Mouse (Mus musculus): ENCODE results near the gene Abcg3.
"Not testable (repeated sequence)": the region's sequence is repeated elsewhere in the genome, so short reads cannot be mapped to it uniquely, and the experiment has no call there.

Abcg3 gene

DNA sequence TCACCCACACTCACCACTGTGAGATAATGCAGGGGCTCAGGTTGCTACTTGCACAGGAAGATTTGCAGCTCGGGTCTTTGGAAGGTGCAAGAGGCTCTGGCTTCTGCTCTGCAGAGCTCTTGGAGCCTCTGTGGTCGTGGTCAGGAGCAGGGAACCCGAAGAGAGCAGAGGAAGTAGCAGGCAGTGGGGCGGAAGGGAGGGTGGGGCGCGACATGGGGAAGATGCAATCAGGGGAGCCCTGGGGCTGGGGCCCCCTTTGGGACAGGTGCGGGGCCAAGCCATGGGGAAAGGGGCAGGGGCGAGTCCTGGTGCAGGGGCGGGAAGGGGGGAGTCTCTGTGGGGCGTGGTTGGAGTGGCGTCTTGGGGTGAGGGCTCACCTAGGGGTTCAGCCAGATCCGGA lies at the start of gene Abcg3:
Abcg3 (minus strand) TSS at position 184 of the 400 bp plus-strand sequence.
- DNase-seq: peak in 1 of 2 experiments; percentile 2

DNA sequence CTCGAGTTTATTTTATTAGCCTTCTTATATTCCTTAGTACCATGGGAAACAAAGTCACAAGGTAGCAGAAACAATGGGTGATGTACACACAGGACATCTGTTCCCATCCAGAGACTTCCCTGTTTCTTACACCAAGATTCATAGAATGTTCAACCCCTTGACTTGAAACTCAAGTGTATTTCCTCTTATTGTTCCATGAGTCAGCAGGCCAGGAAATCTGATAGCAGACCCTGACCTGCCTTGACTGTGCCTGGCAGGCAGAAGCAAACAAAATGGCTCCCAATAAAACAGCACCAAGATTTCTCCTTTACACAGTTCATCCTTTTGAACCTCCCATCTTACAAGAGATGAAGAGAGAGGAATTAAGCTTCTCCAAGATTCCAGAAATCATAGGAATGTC lies 30.0 kb upstream of the Abcg3 start:
- no peak for DNase-seq

DNA sequence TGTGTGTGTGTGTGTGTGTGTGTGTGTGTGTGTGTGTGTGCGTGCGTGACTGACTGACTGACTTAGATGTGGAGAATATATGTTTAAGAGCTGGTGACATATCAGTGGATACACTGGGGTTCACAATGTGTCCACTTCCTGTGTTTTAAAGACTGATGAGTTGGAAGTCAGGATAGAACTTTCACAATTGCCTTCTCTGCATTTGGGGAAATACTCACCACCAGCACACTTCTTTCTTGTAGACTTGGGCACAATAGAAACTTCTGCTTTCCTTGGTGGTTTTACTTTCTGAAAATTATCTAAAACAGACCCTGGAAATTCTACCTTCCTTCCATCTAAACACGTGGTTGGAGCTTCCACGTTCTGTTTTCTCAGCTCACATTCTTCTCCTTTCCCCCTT lies 29.1 kb upstream of the Abcg3 start:
- DNase-seq: no peak

DNA sequence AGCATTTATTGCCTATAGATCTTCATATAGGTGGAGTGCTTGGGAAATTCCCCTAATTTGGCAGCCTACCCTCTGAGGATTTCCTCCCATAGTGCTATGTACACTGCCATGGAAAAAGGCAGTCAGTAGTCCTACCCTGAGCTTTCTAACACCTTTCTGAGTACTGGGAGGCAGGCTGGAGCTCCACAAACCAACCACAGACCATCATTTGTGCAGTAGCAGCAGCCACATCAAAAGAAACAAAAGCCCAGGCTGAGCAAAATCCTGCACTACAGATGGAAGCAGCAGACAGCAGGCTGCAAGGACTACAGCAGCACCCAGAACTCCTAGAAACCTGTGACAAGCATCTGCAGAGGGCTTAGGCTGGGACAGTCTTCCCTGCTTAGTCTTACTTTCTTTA lies 27.9 kb upstream of the Abcg3 start:
- DNase-seq: no peak

DNA sequence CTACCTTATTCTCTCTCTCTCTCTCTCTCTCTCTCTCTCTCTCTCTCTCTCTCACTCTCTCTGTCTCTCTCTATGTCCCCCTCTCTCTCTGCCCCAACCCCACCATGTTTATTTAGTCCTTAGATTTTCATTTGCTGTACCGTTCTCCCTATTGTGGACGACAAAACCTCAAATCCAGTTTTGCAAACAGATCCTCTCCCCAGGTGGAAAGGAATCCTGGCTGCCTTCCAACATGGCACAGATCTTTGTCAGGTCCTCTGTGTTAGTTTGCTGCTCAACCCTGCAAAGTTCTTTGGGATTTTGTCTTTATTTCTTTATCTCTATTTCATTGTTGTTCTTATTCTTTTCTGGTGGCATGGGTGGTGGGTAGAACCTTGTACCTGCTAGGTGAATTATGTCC lies 6.9 kb upstream of the Abcg3 start:
- peak; percentile 49 to 52 for DNase-seq

DNA sequence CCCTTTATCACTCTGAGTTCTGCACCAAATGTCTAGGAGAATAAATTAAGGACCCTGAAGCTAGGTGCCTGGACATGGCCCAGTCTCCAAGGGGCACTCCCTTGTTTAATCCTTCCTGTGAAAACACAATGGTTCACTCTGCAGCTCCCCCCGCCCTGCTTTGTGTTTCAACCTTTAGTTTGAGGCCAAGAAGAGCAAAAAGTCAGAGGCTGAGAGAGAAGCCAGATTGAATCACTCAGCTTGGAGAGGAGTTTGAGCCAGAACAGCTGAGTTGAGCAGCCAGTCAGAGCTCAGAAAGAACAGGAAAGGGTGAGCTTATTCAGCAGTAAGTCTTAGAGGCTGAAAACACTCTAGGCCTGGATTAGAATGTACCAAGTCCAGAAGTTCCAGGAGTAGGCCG lies 5.5 kb upstream of the Abcg3 start:
- no peak for DNase-seq

DNA sequence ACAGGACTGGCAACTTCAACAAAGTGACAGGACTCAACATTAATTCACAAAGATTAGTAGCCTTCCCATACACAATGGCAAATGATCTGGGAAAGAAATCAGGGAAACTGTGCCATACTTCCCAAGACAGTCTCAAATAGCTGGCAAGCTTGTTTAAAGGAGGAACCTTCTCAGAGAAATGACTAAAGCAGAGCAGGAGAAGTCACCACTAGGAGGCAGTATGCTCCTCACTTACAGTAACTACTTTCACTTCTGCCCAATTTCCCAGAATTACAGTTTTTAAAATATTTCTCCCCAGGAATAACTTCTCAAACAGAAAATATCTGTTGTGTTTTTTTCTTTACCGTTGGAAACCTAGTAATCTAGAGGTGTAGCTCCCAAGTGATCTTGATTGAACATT lies 4.2 kb upstream of the Abcg3 start:
- DNase-seq: peak; percentile 44 to 72

DNA sequence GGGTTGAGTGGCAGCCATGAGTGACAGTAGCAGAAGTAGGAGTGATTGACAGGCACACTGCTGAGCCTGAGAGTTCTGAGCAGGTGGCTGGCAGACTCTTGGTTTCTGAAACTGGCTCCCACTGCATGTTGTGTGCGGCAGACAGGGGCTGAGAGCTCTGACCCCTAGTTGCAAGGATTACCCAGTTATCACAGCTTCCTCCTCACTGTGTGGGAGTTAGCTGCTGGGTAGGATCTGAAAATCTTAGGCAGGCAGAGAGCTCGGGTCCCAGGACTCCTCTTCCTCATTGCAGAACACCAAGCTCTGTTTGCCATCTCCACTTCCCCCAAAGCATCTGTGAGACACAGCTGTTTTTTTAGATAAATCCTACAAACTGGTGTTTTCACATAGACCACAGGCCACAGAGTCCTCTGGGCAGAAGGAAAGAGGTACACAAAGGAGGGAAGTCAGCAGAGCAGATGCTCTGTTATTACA lies 3.4 kb downstream of the Abcg3 start:
- no peak for DNase-seq

DNA sequence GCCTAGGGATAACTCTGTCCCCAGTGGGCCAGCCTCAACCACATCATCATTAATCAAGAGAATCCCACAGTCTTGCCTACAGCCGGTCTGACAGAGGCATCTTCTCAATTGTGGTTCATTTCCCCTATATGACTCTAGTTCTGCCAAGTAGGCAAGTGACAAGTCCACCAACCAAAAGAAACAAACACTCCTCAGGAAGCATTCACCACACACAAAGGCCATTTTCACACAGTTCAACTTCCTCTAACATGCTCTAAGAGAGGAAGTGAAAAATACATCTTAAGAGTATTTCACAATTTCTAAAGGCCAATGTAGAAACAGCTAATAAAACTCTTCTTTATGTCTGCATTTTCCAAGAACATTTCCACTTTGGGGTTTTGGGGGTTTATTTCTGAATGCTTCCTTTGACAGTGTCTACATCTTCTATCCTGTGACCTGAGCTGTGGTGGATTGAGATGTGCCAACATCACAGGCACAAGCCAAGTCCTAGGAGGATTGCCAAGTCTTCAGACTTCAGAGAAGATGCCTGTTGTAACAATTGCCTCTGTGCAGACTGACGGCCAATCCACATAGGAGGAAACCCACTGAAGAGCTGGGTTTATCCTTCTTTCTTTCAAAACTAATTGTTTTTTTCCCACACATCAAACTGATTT lies 24.3 kb downstream of the Abcg3 start:
- peak in 1 of 2 experiments; percentile 2 for DNase-seq

DNA sequence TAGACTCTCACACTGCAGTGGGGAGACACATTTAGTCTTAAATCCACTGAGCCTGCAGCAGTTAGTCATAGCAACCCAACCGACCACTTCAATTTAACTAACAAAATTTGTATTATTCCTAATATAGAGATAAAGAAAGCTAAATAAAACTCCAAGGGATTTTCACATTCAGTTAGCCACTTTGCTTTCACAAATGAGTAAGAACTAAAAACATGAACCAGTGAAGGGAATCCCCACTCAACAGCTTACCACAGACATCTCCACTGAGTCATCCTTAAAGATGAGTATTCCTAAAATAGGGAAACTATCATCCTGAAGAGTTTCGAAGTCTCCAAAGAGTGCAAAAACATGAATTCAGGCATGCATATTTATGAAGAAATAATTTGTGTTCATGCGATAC lies 27.3 kb downstream of the Abcg3 start:
- no peak for DNase-seq

DNA sequence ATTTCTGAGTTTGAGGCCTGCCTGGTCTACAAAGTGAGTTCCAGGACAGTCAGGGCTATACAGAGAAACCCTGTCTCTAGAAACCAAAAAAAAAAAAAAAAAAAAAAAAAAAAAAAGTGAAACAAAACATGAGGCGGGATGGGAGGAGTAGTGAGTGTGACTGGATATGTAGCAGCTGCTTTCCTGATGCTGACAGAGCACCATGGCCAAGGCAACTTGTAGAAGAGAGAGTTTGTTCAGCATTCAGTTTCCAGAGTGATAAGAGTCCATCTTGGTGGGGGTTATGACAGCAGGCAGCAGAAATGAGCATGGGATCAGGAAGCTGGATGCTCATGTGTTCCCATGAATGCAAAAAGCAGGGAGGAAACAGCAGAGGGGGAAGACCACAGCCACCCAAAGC lies 35.6 kb downstream of the Abcg3 start:
- no peak for DNase-seq

DNA sequence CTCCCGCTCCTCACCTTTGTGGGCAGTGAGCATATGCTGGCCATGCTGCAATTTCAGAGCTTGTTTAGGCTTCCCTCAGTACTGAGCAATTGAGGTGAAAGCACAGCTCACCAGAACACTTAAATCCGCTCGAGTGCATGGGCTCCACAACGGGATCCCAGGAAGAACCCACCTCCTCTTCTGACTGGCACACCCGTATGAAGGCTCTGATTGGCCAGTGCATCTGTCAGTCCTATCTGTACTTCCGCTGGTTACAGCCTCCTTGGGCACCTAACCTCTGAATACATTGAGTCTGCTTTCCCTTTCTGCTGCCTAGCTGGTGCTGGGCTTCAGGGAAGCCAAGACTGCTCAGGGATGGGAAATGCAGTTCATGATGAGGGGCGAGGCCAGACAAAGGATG lies 48.4 kb downstream of the Abcg3 start:
- DNase-seq: no peak

DNA sequence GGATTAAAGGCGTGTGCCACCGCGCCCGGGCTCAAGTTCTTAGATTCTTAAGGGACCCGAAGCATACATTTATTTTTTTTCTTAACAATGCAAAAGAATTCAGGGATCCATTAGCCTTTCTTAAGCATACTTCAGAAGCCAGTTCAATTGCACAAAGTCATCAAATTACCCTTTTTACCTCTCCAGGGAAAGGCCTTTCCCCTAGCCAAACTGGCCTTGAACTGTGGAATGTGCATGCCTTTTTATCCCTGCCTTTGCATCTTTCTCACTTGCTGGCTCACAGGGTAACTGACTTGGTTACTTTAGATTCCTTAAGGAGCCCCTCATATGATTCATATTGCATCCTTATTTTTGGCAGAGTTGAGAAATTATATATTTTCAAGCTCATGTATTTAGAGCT lies 76.0 kb downstream of the Abcg3 start:
- DNase-seq: not testable (repeated sequence)
